Mouse (Mus musculus) myocyte (in vitro differentiated cells): ENCODE results near the gene Pde4d. TPM values are rescaled to one million over a fixed set of nuclear protein-coding genes. Genes with fewer than 3 reads are reported as not detected.

Source experiments
- H3K27me3 ChIP-seq: one replicate; pipeline ENCODE4 v1.6.1; 2011; ENCODE audit not compliant: control insufficient read depth, insufficient read depth, insufficient read length
- H3K36me3 ChIP-seq: one replicate; pipeline ENCODE4 v1.6.1; 2011; ENCODE audit not compliant: control insufficient read depth, insufficient read depth
- H3K4me2 ChIP-seq: one replicate; pipeline ENCODE4 v1.6.1; 2011; ENCODE audit warnings: low read depth, control low read depth
- H3K4me3 ChIP-seq: one replicate; pipeline ENCODE4 v1.5.1; 2011; ENCODE audit warnings: mild to moderate bottlenecking, control low read depth, moderate library complexity
- H3K79me2 ChIP-seq: one replicate; pipeline ENCODE4 v1.6.1; 2011; ENCODE audit not compliant: control insufficient read depth, insufficient read depth
- H3ac ChIP-seq: one replicate; pipeline ENCODE4 v1.6.1; 2011; ENCODE audit not compliant: control insufficient read depth, insufficient read length
- CEBPB ChIP-seq: IDR thresholded peaks from 2 replicates; pipeline ENCODE4 v1.6.1; 2011; ENCODE audit warnings: mild to moderate bottlenecking, moderate library complexity; ENCODE audit not compliant: poor library complexity, insufficient read depth, severe bottlenecking
- E2F4 ChIP-seq: IDR thresholded peaks from one replicate; pipeline ENCODE4 v1.6.1; 2011; ENCODE audit warnings: mild to moderate bottlenecking, control low read depth, moderate library complexity; ENCODE audit not compliant: insufficient read depth
- MAX ChIP-seq: IDR thresholded peaks from one replicate; pipeline ENCODE4 v1.6.1; 2011; ENCODE audit warnings: low read depth, mild to moderate bottlenecking, control low read depth
- MYOD1 ChIP-seq, 3 experiments: IDR thresholded peaks; one replicate each; pipeline ENCODE4 v1.6.1; 2011; ENCODE audit warnings: control low read depth in 2 of 3, low read depth in 2 of 3, mild to moderate bottlenecking in 2 of 3, moderate library complexity in 1 of 3; ENCODE audit not compliant: insufficient read length in 2 of 3, control insufficient read depth in 1 of 3
- MYOG ChIP-seq, 3 experiments: IDR thresholded peaks; one replicate each; pipeline ENCODE4 v1.6.1; 2011; ENCODE audit warnings: control low read depth in 2 of 3, low read depth in 2 of 3, mild to moderate bottlenecking in 2 of 3; ENCODE audit not compliant: insufficient read length in 2 of 3, control insufficient read depth in 1 of 3, insufficient read depth in 1 of 3
- POLR2A ChIP-seq: IDR thresholded peaks from one replicate; pipeline ENCODE4 v1.6.1; 2011; ENCODE audit warnings: low read depth, mild to moderate bottlenecking, control low read depth, moderate library complexity; ENCODE audit not compliant: insufficient read length
- POLR2AphosphoS2 ChIP-seq: IDR thresholded peaks from one replicate; pipeline ENCODE4 v1.6.1; 2011; ENCODE audit warnings: low read depth, control low read depth; ENCODE audit not compliant: insufficient read length
- REST ChIP-seq: IDR thresholded peaks from one replicate; pipeline ENCODE4 v1.6.1; 2011; ENCODE audit warnings: mild to moderate bottlenecking, control low read depth, moderate library complexity; ENCODE audit not compliant: insufficient read depth, insufficient read length
- SRF ChIP-seq: IDR thresholded peaks from one replicate; pipeline ENCODE4 v1.6.1; 2011; ENCODE audit warnings: low read depth; ENCODE audit not compliant: control insufficient read depth, insufficient read length
- TCF12 ChIP-seq: IDR thresholded peaks from one replicate; pipeline ENCODE4 v1.6.1; 2011; ENCODE audit warnings: mild to moderate bottlenecking, control low read depth; ENCODE audit not compliant: poor library complexity, insufficient read depth, severe bottlenecking
- TCF3 ChIP-seq: IDR thresholded peaks from one replicate; pipeline ENCODE4 v1.6.1; 2011; ENCODE audit warnings: low read depth, control low read depth; ENCODE audit not compliant: insufficient read length
- USF1 ChIP-seq: IDR thresholded peaks from one replicate; pipeline ENCODE4 v1.6.1; 2011; ENCODE audit warnings: low read depth, mild to moderate bottlenecking, control low read depth, moderate library complexity
- polyA plus RNA-seq: library from polyadenylated mRNA; unstranded; fragments of >200 nt; fragmentation: generic; extraction: Trizol; gene quantifications from one replicate; pipeline ENCODE4 v1.2.1, GENCODE M21; 2012; ENCODE audit warnings: missing spikeins

Pde4d gene
- polyA plus RNA-seq, 1 experiment, result 8.2 TPM

DNA sequence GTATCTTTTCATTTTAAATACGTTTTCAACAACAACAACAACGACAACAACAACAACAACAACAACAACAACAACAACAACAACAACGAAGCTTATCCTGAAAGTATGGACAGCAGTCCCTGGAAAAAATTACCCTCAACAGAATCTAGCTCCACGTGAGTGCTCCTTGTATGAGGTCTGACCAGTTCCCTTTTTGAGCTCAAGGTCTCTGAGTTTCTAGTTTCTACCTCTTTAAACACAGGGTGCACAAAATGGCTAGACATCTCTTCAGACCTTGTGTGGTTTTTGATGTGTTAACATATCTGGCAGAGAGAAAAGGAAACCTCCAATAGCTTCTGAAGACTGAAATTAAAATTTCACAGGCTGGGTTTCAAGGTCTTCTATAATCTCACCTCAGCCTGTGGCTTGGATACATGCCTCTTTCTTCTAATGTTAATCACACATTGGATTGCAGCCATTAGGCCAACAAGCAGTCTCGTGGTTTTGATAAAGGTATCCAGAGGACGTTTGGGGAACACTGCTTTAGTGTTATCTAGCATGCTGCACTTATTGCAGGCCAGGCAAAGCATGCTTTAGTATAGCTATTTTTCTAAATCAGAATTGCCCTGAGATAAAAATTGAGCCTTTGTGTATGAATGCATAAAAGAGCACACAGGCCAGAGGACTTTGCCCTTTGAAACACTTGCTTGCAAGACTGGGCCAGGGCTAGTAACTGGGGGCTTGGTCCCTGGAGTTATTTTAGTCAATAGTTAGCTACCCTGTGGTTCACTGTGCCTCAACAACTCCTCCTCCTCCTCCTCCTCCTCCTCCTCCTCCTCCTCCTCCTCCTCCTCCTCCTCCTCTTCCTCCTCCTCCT, 3.5 kb downstream of the Pde4d start:
- H3K79me2 ChIP-seq, result no peaks in the 10 kb centered on the region
- H3K4me2 ChIP-seq, result no peak overlapping the region
- H3K36me3 ChIP-seq, result no peaks in the 10 kb centered on the region
- H3K4me3 ChIP-seq, result no peak overlapping the region
- no peaks in the 10 kb centered on the region for H3K27me3 ChIP-seq
- no peak overlapping the region for H3ac ChIP-seq
- TF ChIP-seq TCF12 (no peak), MAX (no peak), MYOD1 (IDR thresholded peaks at IDR 0.05; ENCODE audit: control insufficient read depth in 1 of 3, insufficient read length in 2 of 3, low read depth in 2 of 3) (no peak), SRF (no peak), POLR2A (no peak), CEBPB (no peak), USF1 (no peak), POLR2AphosphoS2 (no peak), MYOG (IDR thresholded peaks at IDR 0.05; ENCODE audit: control insufficient read depth in 1 of 3, insufficient read depth in 1 of 3, insufficient read length in 2 of 3, low read depth in 2 of 3) (no peak), TCF3 (no peak), REST (no peak), E2F4 (no peak)

DNA sequence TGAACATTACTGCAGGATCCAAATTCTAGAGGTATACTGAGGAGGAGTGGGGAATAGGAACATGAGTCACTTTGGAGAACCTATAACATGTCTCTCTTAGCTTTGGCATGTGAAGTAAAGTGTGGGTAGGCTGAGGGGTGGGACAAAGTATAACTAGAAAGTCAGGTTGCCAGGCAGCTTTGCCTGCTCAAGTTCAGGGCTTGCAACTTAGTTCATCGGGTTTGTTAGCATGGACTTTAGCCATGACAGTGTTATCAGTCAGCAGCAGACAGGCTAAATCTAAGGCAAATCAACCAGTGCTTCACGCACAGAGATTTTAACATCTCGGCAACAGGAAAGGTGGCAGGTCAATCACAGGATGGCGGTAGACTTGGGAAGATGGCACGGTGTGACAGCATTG, 12.8 kb downstream of the Pde4d start:
- H3K27me3 ChIP-seq, result no peaks in the 10 kb centered on the region
- H3K36me3 ChIP-seq, result no peaks in the 10 kb centered on the region
- H3ac ChIP-seq, result no peak overlapping the region
- TF ChIP-seq POLR2AphosphoS2 (no peak), SRF (no peak), MYOD1 (IDR thresholded peaks at IDR 0.05; ENCODE audit: control insufficient read depth in 1 of 3, insufficient read length in 2 of 3, low read depth in 2 of 3) (no peak), E2F4 (no peak), USF1 (no peak), MYOG (IDR thresholded peaks at IDR 0.05; ENCODE audit: control insufficient read depth in 1 of 3, insufficient read depth in 1 of 3, insufficient read length in 2 of 3, low read depth in 2 of 3) (no peak), TCF12 (no peak), POLR2A (no peak), CEBPB (no peak)
- H3K79me2 ChIP-seq, result no peaks in the 10 kb centered on the region
- no peak overlapping the region for H3K4me2 ChIP-seq
- H3K4me3 ChIP-seq, result no peak overlapping the region

GRCm38 (mm10) chr13:108465755-108466154, 16.0 kb downstream of the Pde4d start:
- Histone ChIP-seq H3K79me2 (no peaks in the 10 kb centered on the region), H3K4me3 (no peak overlapping the region), H3K4me2 (no peak overlapping the region), H3K27me3 (no peaks in the 10 kb centered on the region), H3K36me3 (no peaks in the 10 kb centered on the region), H3ac (no peak overlapping the region)
- TF ChIP-seq MYOD1 (IDR thresholded peaks at IDR 0.05; ENCODE audit: control insufficient read depth in 1 of 3, insufficient read length in 2 of 3, low read depth in 2 of 3) (no peak), MYOG (IDR thresholded peaks at IDR 0.05; ENCODE audit: control insufficient read depth in 1 of 3, insufficient read depth in 1 of 3, insufficient read length in 2 of 3, low read depth in 2 of 3) (no peak)

DNA sequence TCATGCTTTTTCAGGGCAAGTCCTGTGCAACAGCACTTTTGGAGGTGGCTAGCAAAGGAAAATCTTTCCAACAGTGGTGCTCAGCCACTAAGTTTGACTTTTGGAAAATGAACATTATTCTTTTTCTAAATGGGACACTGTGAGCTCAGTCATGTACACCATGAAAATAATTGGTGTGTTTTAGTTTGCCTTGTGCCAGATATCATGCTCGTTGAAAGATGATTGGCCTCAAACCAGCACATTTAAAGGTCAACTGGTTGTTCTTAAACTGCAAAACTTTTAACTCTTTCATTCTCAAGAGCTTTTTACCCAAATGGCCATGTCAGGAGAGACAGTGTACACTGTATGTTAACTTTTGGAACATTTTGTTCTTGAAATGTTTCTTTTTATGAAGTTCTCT, 17.3 kb downstream of the Pde4d start:
- Histone ChIP-seq H3ac (no peak overlapping the region), H3K27me3 (no peaks in the 10 kb centered on the region), H3K4me3 (no peak overlapping the region), H3K36me3 (no peaks in the 10 kb centered on the region), H3K79me2 (no peaks in the 10 kb centered on the region), H3K4me2 (no peak overlapping the region)
- TF ChIP-seq USF1, result no peak
- no peak for TF ChIP-seq TCF12
- no peak for TF ChIP-seq CEBPB
- no peak for TF ChIP-seq SRF
- TF ChIP-seq POLR2AphosphoS2, result no peak

DNA sequence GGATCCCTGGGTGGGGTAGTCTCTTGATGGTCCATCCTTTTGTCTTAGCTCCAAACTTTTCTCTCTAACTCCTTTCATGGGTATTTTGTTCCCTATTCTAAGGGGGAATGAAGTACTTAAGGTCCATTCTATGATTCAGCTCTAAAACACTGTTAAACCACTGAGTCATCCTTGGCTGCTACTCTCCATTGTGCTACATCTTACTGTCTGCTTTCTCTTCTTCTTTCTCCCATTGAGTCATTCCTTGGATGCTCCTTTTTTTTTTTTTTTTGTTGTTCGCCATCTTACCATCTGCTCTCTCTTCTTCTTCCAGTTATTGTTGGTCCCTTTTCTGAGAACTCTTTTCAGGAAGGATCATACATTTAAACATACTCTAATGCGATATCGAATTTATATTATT, 30.7 kb downstream of the Pde4d start:
- TF ChIP-seq POLR2AphosphoS2 (no peak), USF1 (no peak), TCF12 (no peak)
- Histone ChIP-seq H3K4me3 (no peak overlapping the region), H3K36me3 (no peaks in the 10 kb centered on the region), H3ac (no peak overlapping the region), H3K27me3 (no peaks in the 10 kb centered on the region), H3K79me2 (no peaks in the 10 kb centered on the region), H3K4me2 (no peak overlapping the region)
